In genomic region chr2:5358049-5358448, GRCm38 (mm10) we compare ENCODE assay signal across 24 mouse cellular contexts.
"Had no signal": no experiment of that assay in that cellular context is flagged by ENCODE, and none has a peak within 500 bp of the region (broad histone marks: within the 10 kb centered on the region; RNA-seq: fewer than 3 reads in every experiment).

No protein-coding gene starts in this region.

- ATAC-seq: hindbrain, embryonic 16.5 days; inflammation-experienced regulatory T-cells, adult 6 months; intestine, embryonic 15.5 days; intestine, postnatal 0 days; liver, embryonic 12.5 days had no signal

- DNase-seq: gastrocnemius, adult 2 months; gastrocnemius, postnatal 10 days; gastrocnemius, postnatal 25 days; heart, adult 2 months; heart, postnatal 4 days; kidney, adult 18-20 months; kidney, adult 8-10 months; kidney, postnatal 10 days; kidney, postnatal 25 days; kidney, postnatal 4 days; layer of hippocampus, postnatal 36 days; left cerebral cortex, postnatal 4 days had no signal

- H3K27me3 ChIP-seq: heart, embryonic 13.5 days; heart, embryonic 15.5 days; hindbrain, embryonic 12.5 days; intestine, embryonic 15.5 days; limb, embryonic 13.5 days; limb, embryonic 15.5 days; liver, embryonic 12.5 days had no signal

- H3K36me3 ChIP-seq: heart, embryonic 13.5 days; heart, embryonic 15.5 days; hindbrain, embryonic 10.5 days; hindbrain, embryonic 12.5 days; limb, embryonic 13.5 days; limb, embryonic 15.5 days; liver, embryonic 12.5 days had no signal

- H3K4me3 ChIP-seq: gastrocnemius, adult 2 months; heart, adult 2 months; heart, embryonic 13.5 days; heart, embryonic 15.5 days; hindbrain, embryonic 10.5 days; hindbrain, embryonic 12.5 days; intestine, embryonic 15.5 days; layer of hippocampus, adult 2 months; limb, embryonic 13.5 days; limb, embryonic 15.5 days; liver, embryonic 12.5 days had no signal

- H3K4me1 ChIP-seq: heart, embryonic 13.5 days; heart, embryonic 15.5 days; hindbrain, embryonic 10.5 days; hindbrain, embryonic 12.5 days; intestine, embryonic 15.5 days; limb, embryonic 13.5 days; limb, embryonic 15.5 days; liver, embryonic 12.5 days had no signal

- H3K9me3 ChIP-seq: heart, embryonic 13.5 days; heart, embryonic 15.5 days; hindbrain, embryonic 10.5 days; hindbrain, embryonic 12.5 days; intestine, embryonic 15.5 days; limb, embryonic 13.5 days; limb, embryonic 15.5 days; liver, embryonic 12.5 days had no signal
